Mouse (Mus musculus) heart, embryonic 11.5 days (tissue): ENCODE measurements around the gene Arl6ip5. TPM values are rescaled to one million over a fixed set of nuclear protein-coding genes. Genes with fewer than 3 reads are reported as not detected.
A peak's percentile ranks its signal among the peaks of the same experiment; 100 is the strongest.

ENCODE experiments used
- ATAC-seq: fragments of 200-750 bp; cut with Nextera tagmentation; replicated peaks from 2 replicates; pipeline ENCODE4 v1.8.0; 2017; ENCODE audit warnings: moderate library complexity; ENCODE audit not compliant: insufficient number of reproducible peaks, low FRiP score, low TSS enrichment
- H3K27ac ChIP-seq: fragments of 300-500 bp; sonication (generic); 2 replicates; pipeline ENCODE4 v1.5.1; 2014; ENCODE audit warnings: mild to moderate bottlenecking, low read depth, low read length
- H3K27me3 ChIP-seq: fragments of 300-500 bp; sonication (generic); 2 replicates; pipeline ENCODE4 v1.6.1; 2014; ENCODE audit warnings: mild to moderate bottlenecking, low read length, mixed read lengths; ENCODE audit not compliant: control insufficient read depth, insufficient read depth
- H3K36me3 ChIP-seq: fragments of 300-500 bp; sonication (generic); 2 replicates; pipeline ENCODE4 v1.6.1; 2014; ENCODE audit warnings: mild to moderate bottlenecking, low read length, moderate library complexity, mixed read lengths; ENCODE audit not compliant: control insufficient read depth, insufficient read depth
- H3K4me1 ChIP-seq: fragments of 300-500 bp; sonication (generic); 2 replicates; pipeline ENCODE4 v1.6.1; 2014; ENCODE audit warnings: low read length; ENCODE audit not compliant: control insufficient read depth, insufficient read depth
- H3K4me2 ChIP-seq: fragments of 300-500 bp; sonication (generic); 2 replicates; pipeline ENCODE4 v1.6.1; 2014; ENCODE audit warnings: mild to moderate bottlenecking, moderate library complexity
- H3K4me3 ChIP-seq: fragments of 300-500 bp; sonication (generic); 2 replicates; pipeline ENCODE4 v1.5.1; 2014; ENCODE audit warnings: low read depth, low read length
- H3K9ac ChIP-seq: fragments of 300-500 bp; sonication (generic); 2 replicates; pipeline ENCODE4 v1.6.1; 2014; ENCODE audit warnings: mild to moderate bottlenecking, low read depth, low read length, moderate library complexity
- H3K9me3 ChIP-seq: fragments of 300-500 bp; sonication (generic); replicated peaks from 2 replicates; pipeline ENCODE4 v1.6.1; 2016; ENCODE audit warnings: low read length; ENCODE audit not compliant: control insufficient read depth
- WGBS: fragments of 180-500 bp; shearing (Covaris S2); extraction: QIAGEN DNeasy Blood & Tissue Kit; methylation state at CpG from one replicate; pipeline ENCODE4 v1.1.7; 2014; ENCODE audit not compliant: insufficient replicate concordance; 5-methylcytosine and 5-hydroxymethylcytosine counted together
- polyA plus RNA-seq: library from polyadenylated mRNA; unstranded; fragments of >200 nt; fragmentation: Nextera tagmentation; extraction: Ambion mirVana; gene quantifications from 2 replicates; pipeline ENCODE4 v1.2.1, GENCODE M21; 2014

Arl6ip5 gene
- polyA plus RNA-seq, 1 experiment from 2014 or later, result 48.9 TPM

- 0 out of 2 replicates have a peak, but pooled peaks cover 2% of the 10 kb centered on the region for H3K4me1 ChIP-seq
- no peak overlapping the region for H3K9ac ChIP-seq
- no peak overlapping the region for H3K4me2 ChIP-seq
- 79% methylated on average over 11 of the region's 11 CpGs for WGBS
- H3K27ac ChIP-seq, result no peak overlapping the region
- ATAC-seq, result no peak
- H3K4me3 ChIP-seq, result no peak overlapping the region
- no peaks in the 10 kb centered on the region for H3K27me3 ChIP-seq
- H3K36me3 ChIP-seq, result no peaks in the 10 kb centered on the region
- H3K9me3 ChIP-seq, result no peaks in the 10 kb centered on the region
Measured at GRCm38 (mm10) chr6:97269596-97269995, 59.1 kb downstream of the Arl6ip5 start.

DNA sequence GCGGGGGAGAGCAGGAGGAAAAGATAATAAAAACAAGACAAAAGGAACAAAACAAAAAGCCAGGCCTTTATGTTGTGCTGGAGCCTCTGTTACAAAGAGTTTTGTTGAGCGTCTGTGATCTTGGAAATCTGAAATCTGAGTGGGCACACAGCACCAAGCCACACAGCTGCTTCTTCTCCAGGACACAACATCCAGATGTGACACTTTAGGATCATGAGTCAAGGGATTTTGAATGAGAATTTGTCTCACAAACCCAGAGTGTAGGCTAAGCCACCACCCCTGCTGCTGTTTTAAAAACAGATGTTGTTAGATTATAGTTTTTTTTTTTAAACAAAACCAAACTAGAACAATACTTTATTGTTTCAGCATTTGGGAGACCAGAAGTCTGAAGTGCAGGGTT is 61.9 kb downstream of the Arl6ip5 start:
- Histone ChIP-seq H3K27ac (no peak overlapping the region), H3K9me3 (no peaks in the 10 kb centered on the region), H3K4me2 (no peak overlapping the region), H3K36me3 (no peaks in the 10 kb centered on the region), H3K4me3 (no peak overlapping the region), H3K27me3 (no peaks in the 10 kb centered on the region), H3K9ac (no peak overlapping the region), H3K4me1 (peaks cover 4% of the 10 kb centered on the region; the same call in 1 of the 2 replicates)
- ATAC-seq, result no peak
- 74% methylated on average over 2 of the region's 2 CpGs for WGBS

GRCm38 (mm10) chr6:97273058-97273710 is 62.7 kb downstream of the Arl6ip5 start:
- H3K36me3 ChIP-seq, result no peaks in the 10 kb centered on the region
- no peak overlapping the region for H3K9ac ChIP-seq
- no peaks in the 10 kb centered on the region for H3K27me3 ChIP-seq
- no peak overlapping the region for H3K4me2 ChIP-seq
- no peak overlapping the region for H3K4me3 ChIP-seq
- ATAC-seq, result no peak
- WGBS, result 58% methylated on average over 16 of the region's 16 CpGs
- peaks cover 6% of the 10 kb centered on the region for H3K4me1 ChIP-seq
- no peak overlapping the region for H3K27ac ChIP-seq
- no peaks in the 10 kb centered on the region for H3K9me3 ChIP-seq

- H3K4me2 ChIP-seq, result no peak overlapping the region
- whole genome bisulfite sequencing, result 80% methylated on average over 3 of the region's 3 CpGs
- H3K4me3 ChIP-seq, result no peak overlapping the region
- H3K9me3 ChIP-seq, result no peaks in the 10 kb centered on the region
- H3K36me3 ChIP-seq, result no peaks in the 10 kb centered on the region
- peaks cover 9% of the 10 kb centered on the region for H3K4me1 ChIP-seq
- no peaks in the 10 kb centered on the region for H3K27me3 ChIP-seq
- H3K27ac ChIP-seq, result no peak overlapping the region
- no peak overlapping the region for H3K9ac ChIP-seq
- no peak for ATAC-seq
Measured at GRCm38 (mm10) chr6:97273777-97274176, 63.3 kb downstream of the Arl6ip5 start.

DNA sequence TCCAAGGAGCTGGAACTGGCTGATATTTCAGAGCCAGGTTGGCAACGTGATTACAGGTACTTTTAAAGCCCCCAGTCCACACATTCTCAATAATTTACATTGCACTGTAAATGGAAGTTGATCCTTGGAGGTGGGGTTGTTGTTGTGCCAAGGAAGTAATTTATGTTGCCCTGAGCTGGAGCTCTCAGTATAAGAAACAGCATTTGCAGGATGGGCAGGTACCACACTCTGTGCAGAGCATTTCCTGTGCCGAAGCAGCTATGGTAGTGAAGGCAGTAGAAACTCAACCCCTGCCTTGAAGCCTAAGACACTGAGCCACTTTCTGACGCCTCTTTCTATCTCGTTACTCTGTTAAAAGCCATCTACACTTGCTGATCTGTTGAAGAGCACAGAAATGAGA is 65.3 kb downstream of the Arl6ip5 start:
- peaks cover 9% of the 10 kb centered on the region for H3K4me1 ChIP-seq
- no peaks in the 10 kb centered on the region for H3K9me3 ChIP-seq
- no peak overlapping the region for H3K9ac ChIP-seq
- WGBS, result 47% methylated on average over 4 of the region's 4 CpGs
- H3K27me3 ChIP-seq, result no peaks in the 10 kb centered on the region
- H3K4me2 ChIP-seq, result no peak overlapping the region
- H3K36me3 ChIP-seq, result no peaks in the 10 kb centered on the region
- no peak for ATAC-seq
- no peak overlapping the region for H3K4me3 ChIP-seq
- H3K27ac ChIP-seq, result no peak overlapping the region

- peaks cover 9% of the 10 kb centered on the region for H3K4me1 ChIP-seq
- no peaks in the 10 kb centered on the region for H3K36me3 ChIP-seq
- no peak overlapping the region for H3K9ac ChIP-seq
- no peak overlapping the region for H3K4me3 ChIP-seq
- no peak for ATAC-seq
- peak overlapping the region; percentile 8; the same call in 1 of the 2 replicates for H3K4me2 ChIP-seq
- no peaks in the 10 kb centered on the region for H3K27me3 ChIP-seq
- no peak overlapping the region for H3K27ac ChIP-seq
- H3K9me3 ChIP-seq, result no peaks in the 10 kb centered on the region
- 37% methylated on average over 4 of the region's 4 CpGs for WGBS
Measured at GRCm38 (mm10) chr6:97276366-97276765, 65.9 kb downstream of the Arl6ip5 start.

DNA sequence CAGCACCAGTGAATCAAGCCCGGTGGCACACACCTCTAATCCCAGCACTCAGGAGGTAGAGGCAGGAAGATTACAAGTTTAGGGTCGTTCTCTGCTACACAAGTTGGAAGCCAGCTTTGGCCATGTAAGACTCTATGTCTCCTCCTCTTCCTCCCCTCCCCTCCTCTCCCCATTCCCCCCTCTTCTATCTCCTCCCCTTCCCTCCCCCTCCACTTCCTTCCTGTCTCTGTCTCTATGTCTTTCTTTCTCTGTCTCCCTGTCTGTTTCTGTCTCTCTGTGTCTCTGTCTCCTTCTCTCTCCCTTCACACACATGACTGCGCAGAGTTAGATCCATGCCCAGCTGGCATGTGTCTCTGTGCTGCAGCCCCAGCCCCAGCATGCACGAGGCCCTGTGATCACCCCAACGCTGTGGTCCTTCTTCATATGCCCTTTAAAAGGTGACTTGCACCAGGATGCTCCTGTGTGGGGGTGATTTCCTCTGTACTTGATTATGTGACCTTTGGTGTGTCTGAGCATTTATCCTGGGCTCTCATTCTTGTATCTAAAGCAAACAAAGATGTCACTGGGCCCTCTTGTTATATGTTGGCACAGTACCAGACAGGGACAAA is 66.5 kb downstream of the Arl6ip5 start:
- no peak overlapping the region for H3K27ac ChIP-seq
- no peak overlapping the region for H3K9ac ChIP-seq
- 43% methylated on average over 5 of the region's 5 CpGs for WGBS
- no peak overlapping the region for H3K4me3 ChIP-seq
- H3K4me1 ChIP-seq, result peaks cover 9% of the 10 kb centered on the region
- no peaks in the 10 kb centered on the region for H3K27me3 ChIP-seq
- no peak overlapping the region for H3K4me2 ChIP-seq
- no peaks in the 10 kb centered on the region for H3K9me3 ChIP-seq
- H3K36me3 ChIP-seq, result no peaks in the 10 kb centered on the region
- no peak for ATAC-seq

GRCm38 (mm10) chr6:97278014-97278787 is 67.7 kb downstream of the Arl6ip5 start:
- ATAC-seq, result peak; percentile 69
- WGBS, result 2% methylated on average over 19 of the region's 19 CpGs
- H3K36me3 ChIP-seq, result no peaks in the 10 kb centered on the region

More at GRCm38 (mm10) chr6:97278014-97278787, 67.7 kb downstream of the Arl6ip5 start:
- no peaks in the 10 kb centered on the region for H3K9me3 ChIP-seq
- H3K4me2 ChIP-seq, result peak overlapping the region; percentile 69
- peak overlapping the region; percentile 54 for H3K9ac ChIP-seq
- H3K27ac ChIP-seq, result no peak overlapping the region
- H3K27me3 ChIP-seq, result no peaks in the 10 kb centered on the region
- peak overlapping the region; percentile 25 for H3K4me3 ChIP-seq
- peaks cover 9% of the 10 kb centered on the region for H3K4me1 ChIP-seq
